Mouse (Mus musculus): ENCODE measurements around the gene Myo1a. TPM values are rescaled to one million over a fixed set of nuclear protein-coding genes. Genes with fewer than 3 reads are reported as not detected.

Gene Myo1a
- polyA plus RNA-seq, 1 experiment from 2014 or later = 0.28 TPM

GRCm38 (mm10) chr10:127708850-127709370 lies 3.9 kb downstream of the Myo1a start:
- H3K36me3 ChIP-seq = no peaks in the 10 kb centered on the region
- no peak overlapping the region for H3K4me2 ChIP-seq (replicated peaks)
- H3K27ac ChIP-seq = no peak overlapping the region
- H3K9ac ChIP-seq (replicated peaks) = no peak overlapping the region
- H3K9me3 ChIP-seq = no peaks in the 10 kb centered on the region
- no peak for ATAC-seq
- H3K4me3 ChIP-seq (replicated peaks) = no peak overlapping the region
- no peaks in the 10 kb centered on the region for H3K4me1 ChIP-seq (replicated peaks)
- 79% methylated on average over 3 of the region's 3 CpGs for WGBS
- no peaks in the 10 kb centered on the region for H3K27me3 ChIP-seq

- no peak overlapping the region for H3K4me3 ChIP-seq (replicated peaks)
These were observed 5.4 kb downstream of the Myo1a start for GRCm38 (mm10) chr10:127710331-127710730.

GRCm38 (mm10) chr10:127712736-127713135 lies 7.8 kb downstream of the Myo1a start:
- H3K36me3 ChIP-seq = no peaks in the 10 kb centered on the region
- H3K4me1 ChIP-seq (replicated peaks) = no peaks in the 10 kb centered on the region
- no peaks in the 10 kb centered on the region for H3K9me3 ChIP-seq
- H3K9ac ChIP-seq (replicated peaks) = no peak overlapping the region
- H3K27ac ChIP-seq = no peak overlapping the region
- ATAC-seq = no peak
- H3K4me2 ChIP-seq (replicated peaks) = no peak overlapping the region
- no peak overlapping the region for H3K4me3 ChIP-seq (replicated peaks)
- 80% methylated on average over 6 of the region's 6 CpGs for WGBS
- no peaks in the 10 kb centered on the region for H3K27me3 ChIP-seq

More at GRCm38 (mm10) chr10:127710331-127710730, 5.4 kb downstream of the Myo1a start:
- no peaks in the 10 kb centered on the region for H3K36me3 ChIP-seq
- no peaks in the 10 kb centered on the region for H3K27me3 ChIP-seq
- ATAC-seq = no peak
- H3K27ac ChIP-seq = no peak overlapping the region
- 88% methylated on average over 13 of the region's 13 CpGs for WGBS
- no peak overlapping the region for H3K4me2 ChIP-seq (replicated peaks)
- no peak overlapping the region for H3K9ac ChIP-seq (replicated peaks)
- no peaks in the 10 kb centered on the region for H3K4me1 ChIP-seq (replicated peaks)
- H3K9me3 ChIP-seq = no peaks in the 10 kb centered on the region

- ATAC-seq = peak; percentile 82
- peak overlapping the region; percentile 42 for H3K4me2 ChIP-seq (replicated peaks)
- no peaks in the 10 kb centered on the region for H3K36me3 ChIP-seq
- H3K27ac ChIP-seq = peak overlapping the region; percentile 69
- H3K9me3 ChIP-seq = no peaks in the 10 kb centered on the region
- H3K4me3 ChIP-seq (replicated peaks) = peak overlapping the region; percentile 12
- 8% methylated on average over 20 of the region's 20 CpGs for WGBS
- peaks cover 35% of the 10 kb centered on the region for H3K4me1 ChIP-seq (replicated peaks)
- peaks cover 10% of the 10 kb centered on the region for H3K27me3 ChIP-seq
- H3K9ac ChIP-seq (replicated peaks) = peak overlapping the region; percentile 46; the same call in 1 of the 2 replicates
These were observed 16.9 kb downstream of the Myo1a start for GRCm38 (mm10) chr10:127721671-127722418.

- ATAC-seq = no peak
- Histone ChIP-seq H3K27ac (no peak within 1 kb of the TSS), H3K36me3 (no peaks in the 10 kb centered on the region), H3K4me2 (replicated peaks) (no peak within 1 kb of the TSS), H3K4me1 (replicated peaks) (peaks cover 35% of the 10 kb centered on the region), H3K9ac (replicated peaks) (no peak within 1 kb of the TSS), H3K4me3 (replicated peaks) (no peak within 1 kb of the TSS), H3K27me3 (peaks cover 26% of the 10 kb centered on the region), H3K9me3 (no peaks in the 10 kb centered on the region)
- WGBS = 86% methylated on average over 3 of the region's 3 CpGs
These were observed 19.2 kb downstream of the Myo1a start, which contains the start of gene Tac2 for GRCm38 (mm10) chr10:127724178-127724577. Tac2 (plus strand) TSS chr10:127724478.

- peaks cover 33% of the 10 kb centered on the region for H3K4me1 ChIP-seq (replicated peaks)
- no peaks in the 10 kb centered on the region for H3K9me3 ChIP-seq
- no peak overlapping the region for H3K9ac ChIP-seq (replicated peaks)
- no peaks in the 10 kb centered on the region for H3K36me3 ChIP-seq
- no peak overlapping the region for H3K27ac ChIP-seq
- no peak for ATAC-seq
- H3K4me2 ChIP-seq (replicated peaks) = no peak overlapping the region
- no peak overlapping the region for H3K4me3 ChIP-seq (replicated peaks)
- H3K27me3 ChIP-seq = peaks cover 32% of the 10 kb centered on the region
- WGBS = 82% methylated on average over 4 of the region's 4 CpGs
These were observed 20.2 kb downstream of the Myo1a start for GRCm38 (mm10) chr10:127725136-127725535.

GRCm38 (mm10) chr10:127728437-127728836 lies 23.5 kb downstream of the Myo1a start:
- 83% methylated on average over 8 of the region's 8 CpGs for WGBS

GRCm38 (mm10) chr10:127730285-127730932 lies 25.4 kb downstream of the Myo1a start:
- Histone ChIP-seq H3K36me3 (no peaks in the 10 kb centered on the region), H3K27ac (no peak overlapping the region), H3K4me1 (replicated peaks) (peaks cover 14% of the 10 kb centered on the region), H3K4me3 (replicated peaks) (no peak overlapping the region), H3K4me2 (replicated peaks) (0 out of 2 replicates have a peak overlapping the region, but pooled peaks have one; percentile 20), H3K9me3 (no peaks in the 10 kb centered on the region), H3K27me3 (peaks cover 46% of the 10 kb centered on the region), H3K9ac (replicated peaks) (peak overlapping the region; percentile 25; the same call in 1 of the 2 replicates)
- peak; percentile 35; the same call in 1 of the 2 replicates for ATAC-seq
- WGBS = 57% methylated on average over 11 of the region's 11 CpGs

More at GRCm38 (mm10) chr10:127728437-127728836, 23.5 kb downstream of the Myo1a start:
- H3K9me3 ChIP-seq = no peaks in the 10 kb centered on the region
- H3K9ac ChIP-seq (replicated peaks) = no peak overlapping the region
- peaks cover 44% of the 10 kb centered on the region for H3K27me3 ChIP-seq
- no peak for ATAC-seq
- H3K4me1 ChIP-seq (replicated peaks) = peaks cover 14% of the 10 kb centered on the region
- H3K36me3 ChIP-seq = no peaks in the 10 kb centered on the region
- no peak overlapping the region for H3K4me3 ChIP-seq (replicated peaks)
- H3K27ac ChIP-seq = no peak overlapping the region
- no peak overlapping the region for H3K4me2 ChIP-seq (replicated peaks)

GRCm38 (mm10) chr10:127730933-127731310 lies 26.0 kb downstream of the Myo1a start:
- ATAC-seq = 0 out of 2 replicates have a peak, but pooled peaks have one; percentile 24
- Histone ChIP-seq H3K9me3 (no peaks in the 10 kb centered on the region), H3K36me3 (no peaks in the 10 kb centered on the region), H3K4me2 (replicated peaks) (peak overlapping the region; percentile 20; the same call in 1 of the 2 replicates), H3K27ac (no peak overlapping the region), H3K4me1 (replicated peaks) (peaks cover 14% of the 10 kb centered on the region), H3K9ac (replicated peaks) (no peak overlapping the region; the same call in 1 of the 2 replicates), H3K27me3 (peaks cover 41% of the 10 kb centered on the region), H3K4me3 (replicated peaks) (no peak overlapping the region)
- 13% methylated on average over 9 of the region's 9 CpGs for WGBS

- WGBS = 43% methylated on average over 5 of the region's 5 CpGs
- H3K27me3 ChIP-seq = peaks cover 43% of the 10 kb centered on the region
- ATAC-seq = no peak
- H3K4me3 ChIP-seq (replicated peaks) = no peak overlapping the region
- H3K4me1 ChIP-seq (replicated peaks) = peaks cover 14% of the 10 kb centered on the region
- H3K9ac ChIP-seq (replicated peaks) = no peak overlapping the region
- H3K4me2 ChIP-seq (replicated peaks) = 0 out of 2 replicates have a peak overlapping the region, but pooled peaks have one; percentile 20
- H3K27ac ChIP-seq = no peak overlapping the region
- H3K9me3 ChIP-seq = no peaks in the 10 kb centered on the region
- no peaks in the 10 kb centered on the region for H3K36me3 ChIP-seq
These were observed 26.4 kb downstream of the Myo1a start for GRCm38 (mm10) chr10:127731397-127731796.

- H3K4me3 ChIP-seq (replicated peaks) = no peak overlapping the region
- H3K4me2 ChIP-seq (replicated peaks) = no peak overlapping the region
- 0 out of 2 replicates have a peak, but pooled peaks have one; percentile 19 for ATAC-seq
- H3K9me3 ChIP-seq = no peaks in the 10 kb centered on the region
- WGBS = 50% methylated on average over 5 of the region's 5 CpGs
- H3K9ac ChIP-seq (replicated peaks) = no peak overlapping the region
- H3K27ac ChIP-seq = no peak overlapping the region
- no peaks in the 10 kb centered on the region for H3K36me3 ChIP-seq
- H3K27me3 ChIP-seq = peaks cover 28% of the 10 kb centered on the region; the same call in 1 of the 2 replicates
- H3K4me1 ChIP-seq (replicated peaks) = peaks cover 14% of the 10 kb centered on the region
These were observed 29.5 kb downstream of the Myo1a start for GRCm38 (mm10) chr10:127734434-127734833.

GRCm38 (mm10) chr10:127736266-127736665 lies 31.3 kb downstream of the Myo1a start:
- Histone ChIP-seq H3K27ac (no peak overlapping the region), H3K36me3 (peaks cover under 1% of the 10 kb centered on the region), H3K4me1 (replicated peaks) (peaks cover 15% of the 10 kb centered on the region), H3K9me3 (no peaks in the 10 kb centered on the region), H3K4me3 (replicated peaks) (no peak overlapping the region), H3K4me2 (replicated peaks) (no peak overlapping the region), H3K9ac (replicated peaks) (no peak overlapping the region), H3K27me3 (peaks cover 20% of the 10 kb centered on the region; the same call in 1 of the 2 replicates)
- no peak for ATAC-seq
- WGBS = 81% methylated on average over 2 of the region's 2 CpGs
